Mouse (Mus musculus) gastrocnemius, postnatal 25 days (tissue): ENCODE data around the gene Dstyk. TPM values are rescaled to one million over a fixed set of nuclear protein-coding genes. Genes with fewer than 3 reads are reported as not detected.

Source experiments
- DNase-seq: peaks from one replicate; pipeline ENCODE4 v3.0.0; 2022
- total RNA-seq, 2 experiments: library from RNA; stranded (reverse); gene quantifications; 1 replicate in 1 of 2; 2 replicates in 1 of 2; pipeline ENCODE4 v1.2.3; 2021

Gene Dstyk
- total RNA-seq, 2 experiments from 2014 or later = 9.2 to 10.0 TPM

- DNase-seq = no peak
Measured at GRCm38 (mm10) chr1:132388813-132389803, 28.2 kb upstream of the Dstyk start.

- peak; percentile 83 for DNase-seq
Measured at GRCm38 (mm10) chr1:132389886-132390585, 27.3 kb upstream of the Dstyk start.

- no peak for DNase-seq
Measured at GRCm38 (mm10) chr1:132390691-132391579, 26.4 kb upstream of the Dstyk start, which contains the start of gene Tmcc2. Gene Tmcc2 (minus strand): TSS chr1:132391281.

GRCm38 (mm10) chr1:132391580-132392022, 25.8 kb upstream of the Dstyk start:
- peak; percentile 86 for DNase-seq

GRCm38 (mm10) chr1:132392872-132393271, 24.5 kb upstream of the Dstyk start:
- DNase-seq = no peak

- no peak for DNase-seq
Measured at GRCm38 (mm10) chr1:132396705-132397104, 20.6 kb upstream of the Dstyk start.

GRCm38 (mm10) chr1:132400538-132400937, 16.8 kb upstream of the Dstyk start:
- DNase-seq = no peak

- DNase-seq = no peak
Measured at GRCm38 (mm10) chr1:132401843-132402242, 15.5 kb upstream of the Dstyk start.

GRCm38 (mm10) chr1:132410657-132411056, 6.7 kb upstream of the Dstyk start:
- no peak for DNase-seq

- DNase-seq = no peak
Measured at GRCm38 (mm10) chr1:132416244-132416942, 962 bp upstream of the Dstyk start.

GRCm38 (mm10) chr1:132416943-132417290, 438 bp upstream of the Dstyk start:
- no peak for DNase-seq

GRCm38 (mm10) chr1:132420206-132420605, 2.9 kb downstream of the Dstyk start:
- no peak for DNase-seq

- no peak for DNase-seq
Measured at GRCm38 (mm10) chr1:132420662-132421061, 3.3 kb downstream of the Dstyk start.

- DNase-seq = no peak
Measured at GRCm38 (mm10) chr1:132422912-132423696, 5.7 kb downstream of the Dstyk start.

- DNase-seq = no peak
Measured at GRCm38 (mm10) chr1:132425600-132425999, 8.2 kb downstream of the Dstyk start.

GRCm38 (mm10) chr1:132430818-132431217, 13.5 kb downstream of the Dstyk start:
- no peak for DNase-seq

GRCm38 (mm10) chr1:132431716-132432115, 14.4 kb downstream of the Dstyk start:
- DNase-seq = peak; percentile 38

- DNase-seq = peak; percentile 25
Measured at GRCm38 (mm10) chr1:132433349-132433748, 16.0 kb downstream of the Dstyk start.

- DNase-seq = no peak
Measured at GRCm38 (mm10) chr1:132434032-132434431, 16.7 kb downstream of the Dstyk start.

- peak; percentile 49 for DNase-seq
Measured at GRCm38 (mm10) chr1:132436320-132436958, 19.1 kb downstream of the Dstyk start.
